Mouse (Mus musculus) neural tube, embryonic 13.5 days (tissue): ENCODE measurements at regions not wholly inside any gene's neighbourhood (a gene's known extent, or its start where the extent isn't known, plus 50 kb on each side); places are given as distances from the start of the nearest gene placed in this dataset.

Experiments
- ATAC-seq: fragments of 200-750 bp; cut with Nextera tagmentation; 2 replicates; pipeline ENCODE4 v1.8.0; 2017; ENCODE audit warnings: low read depth, mild to moderate bottlenecking, moderate TSS enrichment, moderate library complexity
- H3K27ac ChIP-seq: fragments of 300-500 bp; sonication (generic); replicated peaks from 2 replicates; pipeline ENCODE4 v1.5.1; 2015; ENCODE audit warnings: moderate library complexity, mild to moderate bottlenecking, inconsistent platforms
- H3K27me3 ChIP-seq: fragments of 300-500 bp; sonication (generic); 2 replicates; pipeline ENCODE4 v1.6.1; 2015; ENCODE audit warnings: mild to moderate bottlenecking, inconsistent platforms
- H3K36me3 ChIP-seq: fragments of 300-500 bp; sonication (generic); 2 replicates; pipeline ENCODE4 v1.6.1; 2015; ENCODE audit warnings: mild to moderate bottlenecking, inconsistent platforms
- H3K4me1 ChIP-seq: fragments of 300-500 bp; sonication (generic); replicated peaks from 2 replicates; pipeline ENCODE4 v1.6.1; 2015; ENCODE audit warnings: inconsistent platforms
- H3K4me2 ChIP-seq: fragments of 300-500 bp; sonication (generic); 2 replicates; pipeline ENCODE4 v1.6.1; 2015; ENCODE audit warnings: inconsistent platforms, mild to moderate bottlenecking, moderate library complexity
- H3K4me3 ChIP-seq: fragments of 300-500 bp; sonication (generic); 2 replicates; pipeline ENCODE4 v1.5.1; 2015; ENCODE audit warnings: mild to moderate bottlenecking, inconsistent platforms
- H3K9ac ChIP-seq: fragments of 300-500 bp; sonication (generic); 2 replicates; pipeline ENCODE4 v1.6.1; 2015; ENCODE audit warnings: moderate library complexity, mild to moderate bottlenecking, inconsistent platforms
- H3K9me3 ChIP-seq: fragments of 300-500 bp; sonication (generic); 2 replicates; pipeline ENCODE4 v1.6.1; 2016; ENCODE audit warnings: inconsistent platforms
- WGBS: fragments of 180-500 bp; shearing (Covaris S2); methylation state at CpG from one replicate; pipeline ENCODE4 v1.1.7; 2015; 5-methylcytosine and 5-hydroxymethylcytosine counted together

- Histone ChIP-seq H3K36me3 (no peaks in the 10 kb centered on the region), H3K4me2 (no peak overlapping the region), H3K27me3 (no peaks in the 10 kb centered on the region), H3K4me1 (no peaks in the 10 kb centered on the region), H3K27ac (no peak overlapping the region), H3K9ac (no peak overlapping the region), H3K9me3 (no peaks in the 10 kb centered on the region), H3K4me3 (no peak overlapping the region)
- no peak for ATAC-seq
- WGBS = 94% methylated on average over 1 of the region's 1 CpGs
Measured at GRCm38 (mm10) chr13:5519181-5519580, 342.1 kb upstream of the Klf6 start.

GRCm38 (mm10) chr13:5519600-5519999 lies 341.7 kb upstream of the Klf6 start:
- 47% methylated on average over 1 of the region's 1 CpGs for WGBS
- ATAC-seq = no peak
- no peak overlapping the region for H3K27ac ChIP-seq
- no peaks in the 10 kb centered on the region for H3K27me3 ChIP-seq
- H3K4me1 ChIP-seq = no peaks in the 10 kb centered on the region
- no peak overlapping the region for H3K9ac ChIP-seq
- H3K9me3 ChIP-seq = no peaks in the 10 kb centered on the region
- H3K36me3 ChIP-seq = no peaks in the 10 kb centered on the region
- no peak overlapping the region for H3K4me3 ChIP-seq
- no peak overlapping the region for H3K4me2 ChIP-seq

- Histone ChIP-seq H3K27me3 (no peaks in the 10 kb centered on the region), H3K4me1 (no peaks in the 10 kb centered on the region), H3K4me2 (no peak overlapping the region), H3K27ac (no peak overlapping the region), H3K9me3 (no peaks in the 10 kb centered on the region), H3K4me3 (no peak overlapping the region), H3K36me3 (no peaks in the 10 kb centered on the region), H3K9ac (no peak overlapping the region)
- WGBS = 97% methylated on average over 1 of the region's 1 CpGs
- ATAC-seq = no peak
Measured at GRCm38 (mm10) chr13:5527400-5527799, 333.9 kb upstream of the Klf6 start.

- H3K36me3 ChIP-seq = no peaks in the 10 kb centered on the region
- no peak overlapping the region for H3K4me3 ChIP-seq
- 69% methylated on average over 1 of the region's 1 CpGs for WGBS
- no peaks in the 10 kb centered on the region for H3K9me3 ChIP-seq
- no peak for ATAC-seq
- no peaks in the 10 kb centered on the region for H3K4me1 ChIP-seq
- H3K27me3 ChIP-seq = no peaks in the 10 kb centered on the region
- H3K9ac ChIP-seq = no peak overlapping the region
- no peak overlapping the region for H3K4me2 ChIP-seq
- no peak overlapping the region for H3K27ac ChIP-seq
Measured at GRCm38 (mm10) chr13:5540321-5540720, 321.0 kb upstream of the Klf6 start.

- Histone ChIP-seq H3K27me3 (no peaks in the 10 kb centered on the region), H3K27ac (no peak overlapping the region), H3K4me2 (no peak overlapping the region), H3K9me3 (no peaks in the 10 kb centered on the region), H3K9ac (no peak overlapping the region), H3K4me1 (0 out of 2 replicates have a peak, but pooled peaks cover 3% of the 10 kb centered on the region), H3K36me3 (no peaks in the 10 kb centered on the region), H3K4me3 (no peak overlapping the region)
- ATAC-seq = no peak
Measured at GRCm38 (mm10) chr13:5545521-5545920, 315.8 kb upstream of the Klf6 start.

- 96% methylated on average over 2 of the region's 2 CpGs for WGBS
- no peak for ATAC-seq
Measured at GRCm38 (mm10) chr13:5546011-5546410, 315.3 kb upstream of the Klf6 start.

GRCm38 (mm10) chr13:5546937-5547336 lies 314.3 kb upstream of the Klf6 start:
- Histone ChIP-seq H3K27me3 (no peaks in the 10 kb centered on the region), H3K4me1 (0 out of 2 replicates have a peak, but pooled peaks cover 3% of the 10 kb centered on the region), H3K27ac (no peak overlapping the region), H3K4me2 (no peak overlapping the region), H3K4me3 (no peak overlapping the region), H3K9me3 (no peaks in the 10 kb centered on the region), H3K36me3 (no peaks in the 10 kb centered on the region), H3K9ac (no peak overlapping the region)
- WGBS = 81% methylated on average over 1 of the region's 1 CpGs
- no peak for ATAC-seq

More at GRCm38 (mm10) chr13:5546011-5546410, 315.3 kb upstream of the Klf6 start:
- H3K4me2 ChIP-seq = no peak overlapping the region
- no peaks in the 10 kb centered on the region for H3K36me3 ChIP-seq
- H3K4me3 ChIP-seq = no peak overlapping the region
- no peak overlapping the region for H3K9ac ChIP-seq
- H3K27me3 ChIP-seq = no peaks in the 10 kb centered on the region
- H3K27ac ChIP-seq = no peak overlapping the region
- no peaks in the 10 kb centered on the region for H3K9me3 ChIP-seq
- H3K4me1 ChIP-seq = 0 out of 2 replicates have a peak, but pooled peaks cover 3% of the 10 kb centered on the region

- Histone ChIP-seq H3K4me1 (0 out of 2 replicates have a peak, but pooled peaks cover 3% of the 10 kb centered on the region), H3K4me3 (no peak overlapping the region), H3K36me3 (no peaks in the 10 kb centered on the region), H3K9me3 (no peaks in the 10 kb centered on the region), H3K27me3 (no peaks in the 10 kb centered on the region), H3K27ac (no peak overlapping the region), H3K4me2 (no peak overlapping the region), H3K9ac (no peak overlapping the region)
- 94% methylated on average over 1 of the region's 1 CpGs for WGBS
- no peak for ATAC-seq
Measured at GRCm38 (mm10) chr13:5548768-5549167, 312.5 kb upstream of the Klf6 start.

- ATAC-seq = no peak
- 93% methylated on average over 4 of the region's 4 CpGs for WGBS
Measured at GRCm38 (mm10) chr13:5549175-5549574, 312.1 kb upstream of the Klf6 start.

GRCm38 (mm10) chr13:5549747-5550146 lies 311.5 kb upstream of the Klf6 start:
- Histone ChIP-seq H3K36me3 (no peaks in the 10 kb centered on the region), H3K9ac (no peak overlapping the region), H3K4me1 (0 out of 2 replicates have a peak, but pooled peaks cover 3% of the 10 kb centered on the region), H3K4me3 (no peak overlapping the region), H3K4me2 (no peak overlapping the region), H3K27ac (no peak overlapping the region), H3K9me3 (no peaks in the 10 kb centered on the region), H3K27me3 (no peaks in the 10 kb centered on the region)
- WGBS = 98% methylated on average over 7 of the region's 7 CpGs
- no peak for ATAC-seq

More at GRCm38 (mm10) chr13:5549175-5549574, 312.1 kb upstream of the Klf6 start:
- H3K36me3 ChIP-seq = no peaks in the 10 kb centered on the region
- no peak overlapping the region for H3K4me3 ChIP-seq
- H3K9ac ChIP-seq = no peak overlapping the region
- H3K27me3 ChIP-seq = no peaks in the 10 kb centered on the region
- H3K27ac ChIP-seq = no peak overlapping the region
- 0 out of 2 replicates have a peak, but pooled peaks cover 3% of the 10 kb centered on the region for H3K4me1 ChIP-seq
- no peak overlapping the region for H3K4me2 ChIP-seq
- no peaks in the 10 kb centered on the region for H3K9me3 ChIP-seq

GRCm38 (mm10) chr13:5550354-5550753 lies 310.9 kb upstream of the Klf6 start:
- Histone ChIP-seq H3K4me1 (0 out of 2 replicates have a peak, but pooled peaks cover 3% of the 10 kb centered on the region), H3K9me3 (no peaks in the 10 kb centered on the region), H3K4me3 (no peak overlapping the region), H3K27me3 (no peaks in the 10 kb centered on the region), H3K36me3 (no peaks in the 10 kb centered on the region), H3K27ac (no peak overlapping the region), H3K4me2 (no peak overlapping the region), H3K9ac (no peak overlapping the region)
- no peak for ATAC-seq
- 94% methylated on average over 3 of the region's 3 CpGs for WGBS

- no peaks in the 10 kb centered on the region for H3K27me3 ChIP-seq
- 0 out of 2 replicates have a peak, but pooled peaks cover 3% of the 10 kb centered on the region for H3K4me1 ChIP-seq
- ATAC-seq = no peak
- H3K36me3 ChIP-seq = no peaks in the 10 kb centered on the region
- no peak overlapping the region for H3K4me3 ChIP-seq
- no peak overlapping the region for H3K9ac ChIP-seq
- H3K4me2 ChIP-seq = no peak overlapping the region
- no peak overlapping the region for H3K27ac ChIP-seq
- 86% methylated on average over 4 of the region's 4 CpGs for whole genome bisulfite sequencing
- H3K9me3 ChIP-seq = no peaks in the 10 kb centered on the region
Measured at GRCm38 (mm10) chr13:5551131-5551530, 310.2 kb upstream of the Klf6 start.

GRCm38 (mm10) chr13:5553461-5553860 lies 307.8 kb upstream of the Klf6 start:
- H3K4me3 ChIP-seq = no peak overlapping the region
- no peaks in the 10 kb centered on the region for H3K4me1 ChIP-seq
- H3K27me3 ChIP-seq = no peaks in the 10 kb centered on the region
- H3K9ac ChIP-seq = no peak overlapping the region
- H3K4me2 ChIP-seq = no peak overlapping the region
- ATAC-seq = no peak
- H3K27ac ChIP-seq = no peak overlapping the region
- H3K36me3 ChIP-seq = no peaks in the 10 kb centered on the region
- H3K9me3 ChIP-seq = no peaks in the 10 kb centered on the region
